Mouse (Mus musculus): ENCODE results near the gene Rhox3h.

- TF ChIP-seq CTCF (IDR thresholded peaks at IDR 0.05; ENCODE audit: low read depth) (no peak), EP300 (IDR thresholded peaks at IDR 0.05; ENCODE audit: low read depth) (no peak)
Measured at GRCm38 (mm10) chrX:37692261-37692660, 23.7 kb upstream of the Rhox3h start.
